Mouse (Mus musculus) cerebellum, postnatal 10 days (tissue): ENCODE measurements around the gene Miga2.

ENCODE experiments used
- DNase-seq, 2 experiments: peaks; one replicate each; pipeline ENCODE4 v3.0.0; 2021; ENCODE audit warnings: mixed read lengths in 2 of 2

Miga2 gene

GRCm38 (mm10) chr2:30358533-30359531, 5.2 kb upstream of the Miga2 start, which contains the start of gene Sh3glb2:
TSS of gene Sh3glb2 (minus strand) at chr2:30359337.
- peak; percentile 95 to 97 for DNase-seq

GRCm38 (mm10) chr2:30360626-30361025, 3.4 kb upstream of the Miga2 start:
- no peak for DNase-seq

GRCm38 (mm10) chr2:30362865-30363264, 1.2 kb upstream of the Miga2 start:
- DNase-seq, result no peak

- peak in 1 of 2 experiments; percentile 35 for DNase-seq
Observed at GRCm38 (mm10) chr2:30365281-30366069, 1.4 kb downstream of the Miga2 start.

DNA sequence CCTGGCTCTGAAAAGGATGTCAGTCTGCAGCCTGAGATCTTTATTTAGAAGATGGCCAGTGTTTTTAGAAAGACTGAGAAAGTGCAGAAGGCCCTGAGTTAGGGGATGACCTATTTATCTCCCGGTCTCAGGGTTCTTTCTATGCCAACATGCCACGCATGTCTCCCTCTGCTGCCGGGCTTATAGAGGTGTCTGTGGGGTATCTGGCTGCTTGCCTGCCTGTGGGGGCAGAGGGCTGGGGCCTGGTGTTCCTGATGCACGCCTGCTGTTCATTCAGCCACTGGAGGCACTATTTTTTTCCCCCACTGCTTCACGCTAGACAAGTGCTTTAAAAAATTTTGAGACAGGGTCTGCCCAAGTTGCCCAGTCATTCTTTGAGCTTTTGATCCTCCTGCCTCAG, 2.2 kb downstream of the Miga2 start:
- peak; percentile 44 to 56 for DNase-seq

GRCm38 (mm10) chr2:30371544-30371943, 7.5 kb downstream of the Miga2 start:
- DNase-seq, result no peak

DNA sequence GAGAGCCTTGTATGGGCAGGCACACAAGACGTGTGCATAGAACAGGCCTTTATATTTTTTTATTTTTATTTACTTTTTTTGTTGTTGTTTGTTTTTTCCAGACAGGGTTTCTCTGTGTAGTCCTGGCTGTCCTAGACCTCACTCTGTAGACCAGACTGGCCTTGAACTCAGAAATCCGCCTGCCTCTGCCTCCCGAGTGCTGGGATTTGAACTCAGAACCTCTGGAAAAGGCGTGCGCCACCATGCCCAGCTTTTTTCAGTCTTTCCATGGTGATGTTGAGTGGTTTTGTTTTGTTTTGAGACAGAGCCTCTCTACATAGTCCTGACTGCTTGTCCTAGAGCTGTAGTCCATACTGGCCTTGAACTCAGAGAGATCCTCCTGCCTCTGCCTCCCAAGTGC, 8.7 kb downstream of the Miga2 start:
- DNase-seq, result peak in 1 of 2 experiments; percentile 62

DNA sequence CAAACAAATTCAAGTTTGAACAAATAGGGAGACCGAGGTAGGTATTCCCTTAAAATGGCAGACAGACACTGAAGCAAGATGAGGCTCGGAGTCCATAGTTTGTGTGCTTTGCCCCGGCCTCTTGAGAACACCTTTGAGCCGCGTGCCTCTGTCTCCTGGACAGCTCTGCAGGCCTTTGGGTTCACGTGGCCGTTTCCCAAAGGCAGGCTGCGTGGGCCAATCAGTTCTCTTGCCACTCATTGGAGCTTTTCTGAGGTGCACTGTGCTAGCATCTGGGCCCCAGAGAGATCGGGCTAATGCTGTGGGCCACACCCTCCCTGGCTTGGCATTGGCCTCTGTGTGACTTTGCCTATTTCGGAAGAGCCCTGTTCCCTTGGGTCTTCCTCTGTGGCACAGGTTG, 11.9 kb downstream of the Miga2 start:
- no peak for DNase-seq

GRCm38 (mm10) chr2:30377721-30378120, 13.7 kb downstream of the Miga2 start:
- no peak for DNase-seq

DNA sequence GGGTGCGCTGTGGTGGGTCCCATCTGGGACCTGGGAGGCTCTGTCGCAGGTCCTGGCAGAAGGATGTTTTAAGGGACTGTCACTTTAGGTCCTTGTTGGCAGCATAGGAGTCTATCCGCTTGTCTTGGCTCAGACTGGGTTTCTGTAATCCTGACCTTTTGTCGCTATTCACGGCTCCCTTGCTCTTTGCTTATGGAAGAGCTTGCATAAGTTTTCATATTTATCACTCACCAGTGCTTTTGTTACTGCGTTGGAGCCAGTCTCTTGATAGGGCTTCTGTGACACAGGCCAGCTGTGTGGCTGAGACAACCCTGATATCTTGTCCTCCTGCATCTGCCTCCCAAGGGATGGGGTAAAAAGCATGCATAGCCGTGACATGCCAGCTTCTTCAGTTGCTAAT, 15.3 kb downstream of the Miga2 start:
- no peak for DNase-seq

- DNase-seq, result no peak
Observed at GRCm38 (mm10) chr2:30380564-30381376, 16.7 kb downstream of the Miga2 start.

DNA sequence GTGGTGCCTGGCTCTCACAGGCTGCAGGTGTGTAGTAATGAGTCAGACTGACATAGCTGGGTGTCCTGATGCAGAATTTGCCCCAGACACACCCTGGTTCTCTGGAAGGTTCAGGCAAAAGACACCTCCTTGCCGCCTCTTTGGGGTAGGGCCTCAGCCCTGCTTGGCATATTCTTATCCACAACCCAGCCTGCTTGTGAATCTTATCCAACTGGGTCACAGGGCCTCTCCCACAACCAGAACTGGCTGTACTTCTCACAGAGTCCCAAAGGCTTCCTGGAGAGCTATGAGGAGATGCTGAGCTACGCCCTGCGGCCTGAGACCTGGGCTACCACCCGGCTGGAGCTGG, 17.3 kb downstream of the Miga2 start:
- DNase-seq, result no peak

GRCm38 (mm10) chr2:30384814-30385213, 20.8 kb downstream of the Miga2 start:
- DNase-seq, result no peak

- no peak for DNase-seq
Observed at GRCm38 (mm10) chr2:30385591-30385990, 21.6 kb downstream of the Miga2 start.

- DNase-seq, result no peak
Observed at GRCm38 (mm10) chr2:30386913-30387312, 22.9 kb downstream of the Miga2 start.

DNA sequence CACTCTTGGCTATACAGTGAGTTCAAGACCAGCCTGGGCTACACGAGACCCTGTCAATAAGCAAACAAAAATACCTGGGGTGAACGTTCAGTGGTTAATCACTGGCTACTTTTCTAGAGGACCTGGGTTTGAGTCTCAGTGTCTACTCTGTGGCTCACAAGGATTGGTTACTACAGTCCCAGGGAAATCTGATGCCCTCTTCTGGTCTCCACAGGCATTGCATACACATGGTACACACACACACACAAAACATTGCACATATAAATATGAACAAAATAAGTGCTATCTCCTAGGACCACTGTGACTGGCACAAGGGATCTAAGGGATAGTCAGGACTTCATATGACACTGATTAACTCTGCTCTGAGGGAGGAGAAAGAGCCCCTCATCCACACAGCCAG, 25.0 kb downstream of the Miga2 start:
- DNase-seq, result no peak

GRCm38 (mm10) chr2:30392114-30392576, 28.1 kb downstream of the Miga2 start, which contains the start of gene Dolpp1:
TSS of gene Dolpp1 (plus strand) at chr2:30392254.
- peak; percentile 97 to 98 for DNase-seq

- peak; percentile 93 to 94 for DNase-seq
Observed at GRCm38 (mm10) chr2:30392577-30393369, 28.7 kb downstream of the Miga2 start.

- DNase-seq, result no peak
Observed at GRCm38 (mm10) chr2:30393370-30393656, 29.3 kb downstream of the Miga2 start.

GRCm38 (mm10) chr2:30395757-30396156, 31.7 kb downstream of the Miga2 start:
- no peak for DNase-seq

DNA sequence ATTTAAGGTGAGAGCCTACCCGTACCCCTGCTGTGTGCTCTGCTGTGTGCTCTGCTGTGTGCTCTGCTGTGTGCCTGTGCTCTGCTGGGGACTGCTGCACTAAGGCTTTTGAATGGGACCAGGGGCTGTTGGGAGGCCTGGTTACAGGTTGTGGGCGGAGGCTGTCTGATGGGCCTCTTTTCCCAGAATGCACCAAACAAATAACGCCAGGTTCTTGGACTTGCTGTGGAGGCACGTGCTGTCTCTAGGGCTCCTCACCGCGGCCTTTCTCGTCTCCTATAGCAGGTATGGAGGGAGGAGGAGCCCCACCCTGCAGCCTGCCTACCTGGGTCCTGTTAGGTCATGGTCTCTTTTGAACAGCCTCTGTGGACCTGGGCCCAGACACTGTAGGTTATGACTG, 32.2 kb downstream of the Miga2 start:
- DNase-seq, result no peak

DNA sequence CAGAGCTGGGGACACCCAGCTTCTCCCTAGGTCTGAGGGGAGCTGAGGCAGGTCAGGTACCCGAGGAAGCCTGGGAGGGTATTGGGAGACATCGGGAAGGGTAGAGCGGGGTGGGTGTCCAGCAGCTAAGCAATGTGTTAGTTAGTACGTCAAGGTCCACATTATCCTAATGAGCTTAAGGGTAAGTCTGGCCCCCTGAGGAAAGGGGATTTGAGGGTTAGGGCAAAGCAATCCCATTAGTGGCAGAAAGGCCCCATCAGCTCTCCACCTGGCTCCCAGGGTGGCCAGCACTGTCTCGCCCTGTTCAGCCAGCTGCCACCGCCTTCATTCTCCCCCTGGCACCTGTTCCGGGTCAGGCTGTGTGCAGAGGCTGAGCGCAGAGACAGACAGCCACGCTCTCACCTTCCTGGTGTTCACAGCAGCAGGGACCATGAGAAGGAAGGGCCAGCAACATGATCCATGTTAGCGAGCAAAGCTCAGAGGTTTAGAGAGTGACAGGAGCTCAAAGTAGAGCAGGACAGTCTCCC, 34.0 kb downstream of the Miga2 start:
- DNase-seq, result no peak
